Mouse (Mus musculus) adrenal gland (tissue): ENCODE results near the gene Lpp.

Experiments used
- intact Hi-C: fragments of 180-260 bp; cut with DNase I; formaldehyde crosslinking; loops from one replicate; pipeline ENCODE4 v1.15.1; 2025

The Lpp gene

DNA sequence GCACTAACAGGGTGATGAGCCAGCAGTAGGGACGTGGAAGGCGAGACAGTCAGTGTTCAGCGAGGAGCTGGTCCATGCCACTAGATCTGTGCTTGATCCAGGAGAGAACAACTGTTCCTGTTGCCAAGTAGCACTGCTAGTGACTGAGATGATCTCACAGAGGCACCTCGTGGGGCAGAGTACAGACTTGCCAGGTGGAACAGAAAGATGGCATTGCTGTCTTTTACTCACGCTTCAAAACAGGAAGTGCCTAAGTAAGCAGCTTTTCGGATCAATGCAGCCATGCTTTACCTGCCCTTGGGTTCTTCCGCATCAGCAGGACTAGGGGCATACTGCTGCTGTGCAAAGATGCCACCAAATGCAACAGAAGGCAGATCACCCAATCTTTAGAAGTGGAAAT lies 467.1 kb downstream of the Lpp start:
- intact Hi-C loops = no loop called here

DNA sequence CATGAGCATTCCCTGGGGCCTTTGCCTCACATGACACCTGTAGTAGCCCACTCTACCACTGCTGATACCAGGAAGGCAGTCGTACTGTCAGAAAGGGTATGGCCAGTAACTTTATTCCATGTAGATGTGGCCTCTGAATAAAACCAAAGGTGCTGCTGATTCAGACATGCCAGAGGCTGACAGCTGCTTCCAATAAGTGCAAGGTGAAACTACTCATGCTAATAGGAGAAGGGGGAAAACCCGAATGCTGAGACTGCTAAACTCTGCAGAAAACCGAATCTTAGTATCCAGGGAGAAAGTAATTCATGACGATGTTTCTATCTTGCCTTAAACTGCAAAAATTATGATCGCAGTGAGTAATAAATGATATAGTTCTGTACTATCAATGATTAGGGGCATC lies 468.1 kb downstream of the Lpp start:
- intact Hi-C loops = no loop called here

DNA sequence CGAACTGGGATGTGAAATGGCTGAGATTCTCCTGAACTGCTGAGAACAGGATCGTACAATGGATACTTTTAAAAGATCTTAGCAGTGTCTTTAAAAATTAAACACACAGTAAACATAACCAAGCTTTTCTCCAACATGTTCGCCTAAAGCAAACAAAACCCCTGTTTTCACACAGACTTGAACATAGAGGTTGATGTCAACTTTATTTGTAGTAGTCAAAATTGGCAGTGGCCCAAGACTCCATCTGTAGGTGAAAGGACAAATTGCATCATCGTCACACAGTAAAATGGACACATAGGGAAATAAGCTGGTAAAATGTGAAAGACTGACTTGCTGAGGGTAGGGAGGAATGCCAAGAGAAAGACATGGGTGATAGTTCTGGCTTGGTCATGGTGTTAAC lies 480.9 kb downstream of the Lpp start:
- intact Hi-C loops = no loop called here

DNA sequence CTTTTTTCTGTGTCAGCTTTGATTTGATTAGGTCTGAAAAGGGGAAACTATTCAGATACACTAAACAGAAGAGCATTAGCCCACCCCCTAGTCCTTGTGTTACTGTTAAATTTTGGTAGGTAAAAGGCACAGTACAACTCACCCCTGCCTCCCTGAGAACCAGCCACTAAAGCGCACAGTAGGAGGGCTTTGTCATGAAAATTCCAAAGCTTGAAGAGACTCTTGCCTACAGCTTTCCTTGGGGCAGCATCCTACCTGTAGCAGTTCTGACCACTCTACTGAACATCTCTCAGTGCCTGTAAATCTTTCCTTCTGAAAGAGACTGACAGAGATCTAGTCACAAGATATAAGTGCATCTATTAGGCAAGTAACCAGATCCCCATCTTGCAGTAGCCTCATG lies 482.4 kb downstream of the Lpp start:
- intact Hi-C loops = no loop called here

DNA sequence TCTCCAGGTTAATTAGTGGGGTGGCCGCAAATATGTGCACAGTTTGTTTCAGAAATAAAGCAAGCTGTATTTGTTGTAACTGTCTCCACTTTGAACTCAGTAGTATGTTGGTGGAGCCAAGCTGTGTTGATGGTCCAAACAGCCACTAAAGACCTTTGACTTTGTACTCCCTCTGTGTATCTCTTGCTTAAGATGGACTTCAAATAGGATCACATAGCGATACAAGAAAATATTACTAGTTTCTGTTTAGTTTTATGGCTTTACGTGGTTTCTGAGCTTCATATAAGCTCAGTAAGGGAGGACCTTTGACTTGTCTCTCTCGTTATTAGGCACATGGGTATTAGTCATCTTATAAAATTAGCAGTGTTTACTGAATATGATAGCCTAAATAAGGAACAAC lies 485.7 kb downstream of the Lpp start:
- intact Hi-C loops = no loop called here

DNA sequence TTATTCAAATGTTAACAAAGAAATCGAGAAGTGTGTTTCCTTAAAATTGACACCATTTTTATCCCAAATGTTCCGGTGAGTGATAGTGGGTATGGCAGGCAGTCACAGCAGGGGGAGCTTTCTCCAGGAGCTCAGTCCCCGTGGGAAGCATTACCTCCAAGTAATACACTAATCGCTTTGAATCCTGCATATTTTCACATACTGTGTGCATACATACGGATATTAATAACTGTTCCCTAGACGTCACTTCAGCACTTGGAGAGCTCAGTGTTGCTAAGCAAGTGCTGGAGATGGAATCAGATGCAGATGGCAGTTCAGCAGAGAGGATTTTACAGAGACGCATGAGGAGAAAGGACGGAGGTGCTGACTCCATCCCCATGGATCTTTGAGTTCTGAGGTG lies 487.4 kb downstream of the Lpp start:
- intact Hi-C loops = no loop called here

DNA sequence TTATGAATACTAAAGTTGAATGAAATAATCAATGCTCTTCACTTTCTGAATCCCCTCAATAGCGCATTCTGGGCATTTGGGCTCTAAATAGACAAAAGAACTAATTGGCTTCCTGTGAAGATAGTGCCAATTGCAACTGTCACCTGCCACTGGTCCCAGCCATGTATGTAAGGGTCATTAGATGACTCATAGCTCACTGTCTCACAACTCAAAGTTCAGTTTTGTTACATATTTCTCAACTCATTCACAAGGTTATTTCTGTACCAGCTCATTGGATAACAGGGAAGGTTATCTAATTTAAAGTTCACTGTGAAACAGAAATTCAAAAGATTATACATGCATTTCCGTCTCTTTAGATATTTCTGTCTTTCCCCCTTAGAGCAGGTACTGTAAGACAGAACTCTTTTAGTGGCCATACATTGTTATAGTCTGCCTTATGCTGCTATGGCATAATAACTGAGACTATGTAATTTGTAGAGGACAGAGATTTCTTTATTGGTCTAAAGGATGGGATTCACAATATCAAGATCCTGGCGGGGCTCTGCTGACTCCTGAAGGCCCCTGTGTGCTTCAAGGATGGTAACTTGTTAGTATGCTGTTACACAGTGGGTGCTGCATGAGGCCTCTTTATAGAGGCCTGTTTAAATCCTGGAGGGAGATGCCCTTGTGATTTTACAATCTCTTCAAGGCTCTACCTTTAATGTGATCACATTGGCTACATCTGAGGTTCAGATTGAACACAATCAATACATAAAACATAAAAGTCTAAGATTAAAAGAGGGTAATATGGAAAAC lies 488.9 kb downstream of the Lpp start:
- intact Hi-C loops = no loop called here

DNA sequence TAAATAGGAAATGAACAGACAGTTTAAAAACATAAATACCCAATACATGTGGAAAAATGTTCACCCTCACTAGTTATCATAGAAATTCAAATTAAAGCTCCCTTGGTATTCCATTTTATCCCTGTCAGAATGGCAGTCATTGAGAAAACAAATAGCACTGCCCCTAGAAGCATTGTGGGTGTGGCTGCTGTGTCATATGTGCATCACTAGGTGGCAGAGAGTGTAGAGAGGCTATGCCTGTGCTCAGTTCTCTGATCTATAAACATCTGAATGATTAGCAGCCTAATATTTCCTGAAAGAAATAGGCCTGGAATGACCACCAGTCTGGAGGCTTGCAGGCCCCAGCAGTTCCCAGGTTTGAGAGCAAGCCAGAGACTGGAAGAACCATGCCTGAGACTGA lies 490.7 kb downstream of the Lpp start:
- intact Hi-C loops = no loop called here

DNA sequence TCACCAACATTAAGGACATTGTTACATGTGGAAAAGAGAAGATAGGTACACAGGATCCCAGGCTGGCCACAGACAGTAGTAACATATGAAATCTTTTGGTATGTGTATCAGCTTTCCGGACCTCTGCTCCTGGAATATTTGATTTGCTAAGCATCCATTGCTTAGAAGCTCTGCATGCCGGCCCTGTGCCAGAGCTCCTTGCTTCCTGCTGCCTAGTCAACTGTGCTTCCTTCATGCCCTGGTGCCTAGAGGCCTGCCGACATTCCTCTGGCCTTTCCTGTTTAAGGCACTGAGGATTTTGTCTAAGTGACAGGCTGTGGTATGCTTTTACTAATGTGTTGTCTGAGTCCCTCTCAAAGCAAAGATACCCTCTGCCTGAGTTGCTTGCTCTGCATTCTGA lies 493.0 kb downstream of the Lpp start:
- intact Hi-C loops = no loop called here

DNA sequence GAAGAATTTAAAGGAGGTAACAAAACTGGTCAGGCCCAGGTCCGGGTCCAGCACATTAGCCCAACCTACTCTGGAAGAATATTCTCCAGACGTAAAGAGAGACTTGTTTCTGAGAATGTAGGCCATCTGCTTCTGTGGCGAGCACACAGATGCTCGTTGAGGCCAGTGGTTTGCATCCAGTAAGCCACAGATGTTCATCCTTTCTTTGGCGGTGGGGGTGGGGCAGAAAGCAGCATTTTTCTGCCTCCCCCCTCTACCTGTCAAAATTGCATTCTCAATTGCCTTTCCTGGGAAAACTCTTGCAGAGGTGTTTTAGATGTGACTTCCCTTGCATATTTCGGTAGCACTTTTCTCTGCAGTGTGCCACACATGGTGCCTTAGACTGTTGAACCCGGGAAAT lies 493.6 kb downstream of the Lpp start:
- intact Hi-C loops = no loop called here

DNA sequence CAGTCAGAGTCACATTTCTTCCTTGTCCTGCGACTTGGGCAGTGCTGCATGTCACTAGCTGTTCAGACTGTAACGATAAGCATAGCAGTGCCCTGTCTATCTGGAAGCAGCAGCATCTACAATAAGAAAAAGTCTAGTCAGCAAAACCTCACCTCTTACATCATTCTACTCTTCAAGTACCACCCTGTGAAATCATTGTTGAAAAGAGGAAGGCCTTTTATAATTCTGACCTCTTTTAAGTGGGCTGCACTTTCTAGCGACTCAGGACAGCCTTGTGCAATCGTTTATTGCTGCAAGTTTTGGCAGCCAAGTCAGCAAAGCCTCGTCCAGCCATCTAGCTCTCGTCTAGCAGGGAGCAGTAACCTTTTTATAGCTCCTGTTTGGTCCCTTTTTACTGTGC lies 498.1 kb downstream of the Lpp start:
- intact Hi-C loops = no loop called here

DNA sequence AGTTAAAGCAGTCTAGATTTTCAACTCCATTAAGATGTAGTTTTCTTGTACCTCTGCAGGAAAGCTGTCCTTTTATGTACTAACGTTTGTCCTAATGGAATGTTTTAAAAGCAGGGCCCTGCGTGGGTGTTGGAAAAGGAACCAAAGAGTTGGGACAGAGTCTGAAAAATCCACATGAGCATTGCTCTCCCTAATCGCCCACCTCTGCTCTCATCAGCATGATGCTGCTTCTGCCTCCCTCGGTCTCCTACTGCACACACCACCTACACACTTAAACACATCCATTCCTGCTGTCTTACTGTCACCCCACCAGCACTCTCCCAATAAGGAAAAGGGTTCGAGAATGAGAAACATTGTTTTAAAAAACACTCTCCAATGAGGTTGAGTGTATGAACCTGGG lies 501.9 kb downstream of the Lpp start:
- intact Hi-C loops = no loop called here

DNA sequence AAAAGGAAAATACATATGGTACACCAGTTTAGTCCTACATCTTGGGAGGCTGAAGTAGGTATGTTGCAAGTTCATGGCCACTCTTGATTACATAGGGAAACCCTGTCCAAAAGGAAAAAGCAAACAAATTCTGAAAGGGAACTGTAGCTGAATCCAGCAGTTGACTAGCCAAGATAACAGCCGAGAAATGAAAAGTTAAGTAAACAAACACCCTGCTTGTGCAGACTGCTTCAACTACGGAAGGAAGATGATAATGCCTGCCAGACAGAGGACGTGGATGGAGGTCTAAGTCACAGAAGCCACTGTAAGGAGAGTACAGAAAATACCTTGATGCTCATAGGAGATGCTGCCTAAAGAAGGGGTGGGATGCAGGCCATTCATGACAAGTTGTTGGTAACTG lies 504.3 kb downstream of the Lpp start:
- intact Hi-C loops = no loop called here

DNA sequence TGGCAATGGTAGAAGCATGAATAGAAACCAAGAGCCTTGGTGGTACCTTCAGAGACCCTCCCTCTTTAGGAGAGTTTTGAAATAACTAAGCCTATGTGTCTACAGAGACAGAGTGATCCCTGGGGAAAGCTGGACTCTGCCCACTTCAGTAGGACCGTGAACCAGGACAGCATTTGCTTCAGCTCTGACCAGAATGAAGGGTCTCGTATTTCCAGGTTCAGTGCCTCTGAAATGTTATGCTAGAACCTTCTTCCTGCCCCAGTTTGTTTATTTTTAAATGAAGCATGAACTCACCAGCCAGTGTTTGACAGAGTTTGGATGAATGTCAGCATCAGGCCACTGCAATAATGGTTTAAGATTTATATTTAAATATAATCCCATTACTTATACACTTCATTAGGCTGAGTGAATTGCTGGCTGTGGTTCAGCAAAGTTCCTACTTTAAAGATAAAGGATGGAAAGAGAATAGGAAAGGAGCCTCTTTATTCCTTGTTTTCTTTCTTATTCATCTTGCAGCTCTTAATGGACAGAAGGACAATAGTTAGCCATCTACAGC lies 507.0 kb downstream of the Lpp start:
- intact Hi-C loops = no loop called here

DNA sequence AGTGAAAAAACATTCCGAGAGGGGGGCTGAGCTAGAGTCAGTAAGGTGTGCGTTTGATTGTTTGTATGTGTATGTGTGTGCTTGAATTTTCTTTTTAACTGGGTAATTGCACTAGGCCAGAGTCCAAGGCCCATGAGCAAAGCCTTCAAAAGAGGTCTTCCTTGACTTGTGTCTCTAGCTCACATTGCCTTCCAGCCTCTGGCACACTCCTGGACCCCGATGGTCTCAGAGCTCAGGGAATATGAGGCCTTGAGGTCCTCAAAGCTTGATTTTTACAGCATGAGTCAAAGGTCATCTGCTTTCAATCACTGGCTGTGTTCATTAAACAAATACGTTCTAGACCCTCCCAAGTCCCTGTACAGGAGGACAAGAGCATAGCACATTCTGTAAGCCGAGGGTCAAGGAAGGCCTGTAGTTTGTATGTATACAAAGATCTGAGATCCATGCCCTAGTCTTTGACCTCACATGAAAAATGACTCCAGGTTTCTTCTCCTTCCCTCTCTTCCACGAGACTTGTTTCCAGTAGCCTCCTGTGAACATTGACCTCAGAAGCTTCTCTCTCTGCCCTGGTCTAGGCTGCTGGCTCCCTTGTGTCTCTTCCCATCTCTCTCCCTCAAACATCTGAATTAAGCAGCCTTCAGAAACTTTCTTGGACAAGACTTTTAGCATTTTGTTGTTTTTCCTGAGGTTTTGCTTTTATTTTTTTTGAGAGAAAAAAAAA lies 508.0 kb downstream of the Lpp start:
- intact Hi-C loops = no loop called here

DNA sequence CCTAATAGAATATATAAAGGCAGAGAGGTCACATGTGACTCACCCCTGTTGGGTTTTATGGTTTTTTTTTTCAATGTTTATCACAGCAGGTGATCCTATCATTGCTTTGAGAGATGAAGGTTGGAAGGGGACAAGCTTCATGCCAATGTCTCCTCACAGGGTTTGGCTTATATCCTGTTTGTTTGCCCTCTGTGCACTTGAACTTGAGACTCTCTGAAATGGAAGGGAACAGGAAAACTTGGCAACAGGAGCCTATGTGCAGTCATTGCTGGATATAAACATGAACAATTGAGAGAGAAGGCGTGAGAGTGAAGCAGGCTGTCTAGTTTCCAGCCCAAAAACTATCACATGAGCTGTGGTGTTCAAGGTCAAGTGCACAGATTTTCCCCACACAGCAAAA lies 508.8 kb downstream of the Lpp start:
- intact Hi-C loops = no loop called here

DNA sequence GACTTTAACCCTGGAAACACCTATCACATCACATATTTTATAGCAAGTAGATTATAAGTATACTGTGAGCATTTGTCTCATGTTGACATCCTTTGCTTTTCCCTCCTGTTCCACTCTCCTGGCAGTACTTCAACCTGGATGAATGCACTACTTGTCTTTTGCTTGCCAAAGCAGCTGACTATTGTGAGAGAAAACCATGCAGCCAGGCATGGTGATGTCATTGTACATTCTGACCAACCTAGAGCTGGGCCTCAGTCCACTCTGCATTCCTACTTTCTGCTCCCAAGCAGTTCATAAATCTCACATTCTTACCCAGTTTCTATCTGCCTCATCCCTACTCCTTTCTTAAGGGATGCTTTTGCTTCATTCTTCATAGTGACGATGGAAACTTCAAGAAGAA lies 515.6 kb downstream of the Lpp start:
- intact Hi-C loops = no loop called here

DNA sequence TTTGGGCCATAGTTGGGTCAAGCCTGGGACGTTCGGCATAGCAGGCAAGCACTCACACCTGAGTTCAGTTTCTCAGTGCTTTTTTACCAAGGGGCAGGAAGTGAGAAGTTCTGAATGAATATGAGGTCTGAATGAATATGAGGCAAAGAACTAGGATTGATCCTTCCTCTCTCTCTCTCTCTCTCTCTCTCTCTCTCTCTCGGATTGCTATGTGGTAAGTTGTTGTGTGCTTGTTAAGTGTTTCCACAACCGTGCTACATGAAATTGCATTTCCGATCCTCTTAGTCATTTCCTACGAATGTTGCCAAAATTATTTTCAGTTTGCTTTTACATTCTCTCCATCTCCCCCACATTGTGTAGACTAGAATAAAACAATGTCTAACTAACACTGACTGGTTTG lies 517.0 kb downstream of the Lpp start:
- intact Hi-C loops = loop anchor here (5.0 kb wide), 1 partner anchor 147 kb away; no protein-coding TSS in a partner anchor

DNA sequence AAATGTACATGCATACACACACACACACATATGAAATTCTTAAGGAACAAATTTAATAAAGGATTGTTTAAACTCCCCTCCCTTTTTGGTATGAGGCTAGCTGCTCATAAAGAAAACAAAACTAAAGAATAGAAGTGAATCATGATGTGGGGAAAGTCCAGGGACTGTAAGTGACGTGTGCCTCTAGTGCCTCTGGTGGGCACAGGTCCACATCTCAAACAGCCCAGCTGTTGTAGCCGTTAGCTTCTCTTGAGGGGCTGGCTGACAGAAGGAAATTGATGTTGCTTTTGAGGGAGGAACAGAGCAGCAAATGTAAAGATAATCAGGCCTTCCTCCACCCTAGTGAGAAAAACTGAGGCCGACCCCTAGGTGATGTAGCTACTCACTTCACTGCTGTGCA lies 517.5 kb downstream of the Lpp start:
- intact Hi-C loops = loop anchor here (5.0 kb wide), 1 partner anchor 146 kb away; no protein-coding TSS in a partner anchor

DNA sequence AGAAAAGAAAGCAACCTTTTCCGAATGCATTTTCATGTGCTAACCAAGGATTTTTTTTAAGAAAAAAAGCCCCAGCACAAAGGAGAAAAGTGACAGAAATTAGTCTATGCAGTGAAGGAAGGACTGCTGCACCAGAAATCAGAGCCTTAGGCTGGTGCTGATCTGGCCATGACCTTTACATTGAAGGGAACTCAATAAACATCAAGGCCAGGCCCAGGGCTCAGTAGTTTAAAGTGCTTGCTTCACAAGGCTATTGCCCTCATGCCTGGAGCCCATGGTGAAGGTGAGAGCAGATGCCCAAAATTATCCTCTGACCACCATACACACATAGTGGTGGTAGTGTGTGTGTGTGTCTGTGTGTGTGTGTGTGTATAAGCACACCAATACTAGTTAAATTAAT lies 519.1 kb downstream of the Lpp start:
- intact Hi-C loops = loop anchor here (5.0 kb wide), 1 partner anchor 145 kb away; no protein-coding TSS in a partner anchor

DNA sequence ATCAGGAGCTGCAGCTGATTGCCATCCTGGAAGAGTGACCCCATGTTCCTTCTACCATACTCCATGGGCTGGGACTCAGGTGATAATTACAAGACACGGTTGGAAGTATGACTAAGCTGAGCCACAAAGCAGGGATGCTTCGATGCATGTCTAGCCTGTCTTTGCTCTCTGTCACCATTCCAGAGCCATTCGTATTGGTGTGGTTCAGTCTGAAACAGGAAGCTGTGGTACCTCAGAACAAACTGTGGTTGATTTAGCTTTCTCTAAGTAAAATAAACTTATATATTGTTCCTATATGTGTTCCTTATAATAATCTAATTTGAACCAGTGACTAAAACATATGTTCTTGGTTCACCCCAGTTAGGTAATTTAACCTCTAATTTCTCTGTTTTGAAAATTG lies 519.7 kb downstream of the Lpp start:
- intact Hi-C loops = loop anchor here (5.0 kb wide), 1 partner anchor 144 kb away; no protein-coding TSS in a partner anchor

DNA sequence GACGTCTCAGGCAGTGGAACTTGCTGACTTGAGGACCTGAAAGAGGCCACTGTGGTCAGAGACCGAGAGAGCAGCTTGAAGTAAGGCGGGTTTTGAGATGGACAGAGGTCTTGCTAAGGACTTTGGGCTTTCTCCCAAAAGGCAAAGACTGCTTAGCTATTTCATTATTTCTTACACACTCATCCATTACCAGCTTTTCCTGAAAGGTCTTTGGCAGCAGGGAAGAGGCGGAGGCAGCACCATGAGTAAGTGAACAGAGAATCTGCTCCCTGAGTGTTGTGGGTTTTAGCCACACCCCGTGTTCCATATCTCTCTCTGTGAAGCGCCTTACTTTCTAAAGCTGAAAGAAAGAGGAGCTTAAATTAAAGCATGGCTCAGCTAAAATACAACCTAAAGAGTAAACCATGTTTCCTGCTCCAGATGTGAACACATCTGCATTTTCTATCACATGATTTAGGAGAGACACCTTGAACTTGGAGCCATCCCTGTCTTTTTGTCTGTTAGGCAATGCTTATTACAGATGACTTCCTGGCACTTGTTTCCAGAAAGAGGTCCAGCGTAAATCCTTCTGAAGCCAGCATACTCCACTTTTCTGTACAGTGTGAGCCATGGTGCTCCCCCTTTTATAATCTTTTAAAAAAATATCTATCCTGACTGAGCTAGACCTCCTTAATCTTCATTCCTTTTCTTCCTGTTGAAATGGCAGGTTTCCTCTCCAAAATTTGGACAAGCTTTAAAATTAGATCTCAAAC lies 520.5 kb downstream of the Lpp start:
- intact Hi-C loops = loop anchor here (5.0 kb wide), 1 partner anchor 143 kb away; no protein-coding TSS in a partner anchor
